Mouse (Mus musculus) small intestine, adult 2 months (tissue): ENCODE data around the gene Kremen1.

Experiments used
- CTCF ChIP-seq: fragments of 200-500 bp; IDR thresholded peaks from 2 replicates; pipeline ENCODE4 v1.5.1; 2012; ENCODE audit warnings: low read depth, mild to moderate bottlenecking, control low read depth, inconsistent platforms, low read length, moderate library complexity, mixed read lengths; ENCODE audit not compliant: insufficient replicate concordance, insufficient read length; ENCODE audit errors: extremely low read depth
- POLR2A ChIP-seq: fragments of 200-500 bp; IDR thresholded peaks from 2 replicates; pipeline ENCODE4 v1.6.1; 2012; ENCODE audit warnings: low read depth, mild to moderate bottlenecking, control low read depth, inconsistent platforms, low read length, moderate library complexity

DNA sequence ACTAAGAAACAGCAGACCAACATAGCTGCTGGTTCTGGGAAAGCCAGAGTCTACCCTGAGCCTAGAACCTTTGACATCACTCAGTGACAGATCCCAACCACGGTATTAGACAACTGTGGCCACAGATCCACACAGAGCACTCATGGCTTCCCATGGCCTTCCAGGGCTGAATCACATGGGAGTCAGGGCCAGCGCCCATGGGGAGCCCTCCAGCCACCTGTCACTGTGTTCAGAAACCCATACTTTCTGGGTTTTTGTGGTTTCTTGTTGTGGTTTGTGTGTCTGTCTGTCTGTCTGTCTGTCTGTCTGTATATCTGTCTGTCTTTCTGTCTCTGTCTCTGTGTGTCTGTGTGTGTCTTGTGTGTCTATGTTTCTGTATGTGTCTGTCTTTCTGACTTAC, 85.5 kb downstream of the Kremen1 start:
- no peak for TF ChIP-seq CTCF
- TF ChIP-seq POLR2A, result no peak
